Comparison of ENCODE assay signal across 8 mouse cellular contexts in genomic region chr4:46620330-46620729, GRCm38 (mm10). TPM values are rescaled to one million over a fixed set of nuclear protein-coding genes. Genes with fewer than 3 reads are reported as not detected.
A peak's percentile ranks its signal among the peaks of the same experiment; 100 is the strongest.
DNase-seq lines count a peak whose midpoint lies in the region; ATAC-seq and TF ChIP-seq lines count a peak whose summit lies in the region.

No protein-coding gene starts in this region.

- peak overlapping the region; percentile 61 for H3K4me3 ChIP-seq in ES-Bruce4 (ENCODE audit: low read depth, low read length)
- peak overlapping the region; percentile 45 for H3K4me3 ChIP-seq in embryonic facial prominence, embryonic 10.5 days
- H3K4me3 ChIP-seq in neural tube, embryonic 11.5 days (ENCODE audit: low read depth, low read length): 0 out of 2 replicates have a peak overlapping the region, but pooled peaks have one; percentile 5

- TF ChIP-seq POLR2A in ES-Bruce4 (IDR thresholded peaks at IDR 0.05; ENCODE audit: insufficient read depth, low read length): no peak

- ATAC-seq in frontal cortex, adult (ENCODE audit: low TSS enrichment): peak; percentile 16
- no peak for ATAC-seq in neural tube, embryonic 11.5 days (ENCODE audit: insufficient read depth, low FRiP score, low TSS enrichment)

- no peak overlapping the region for H3K27ac ChIP-seq in ES-Bruce4 (ENCODE audit: insufficient read depth, low read length)
- H3K27ac ChIP-seq in embryonic facial prominence, embryonic 10.5 days (replicated peaks): no peak overlapping the region; the same call in 1 of the 2 replicates
- no peak overlapping the region for H3K27ac ChIP-seq in neural tube, embryonic 11.5 days (ENCODE audit: low read depth, low read length)

- peak overlapping the region; percentile 8; the same call in 1 of the 2 replicates for H3K9ac ChIP-seq in ES-Bruce4 (ENCODE audit: low read depth, poor library complexity, severe bottlenecking)
- H3K9ac ChIP-seq in neural tube, embryonic 11.5 days (ENCODE audit: low read length): no peak overlapping the region

- no peak for TF ChIP-seq EP300 in ES-Bruce4 (IDR thresholded peaks at IDR 0.05; ENCODE audit: insufficient read depth, low read depth, low read length)

- intact Hi-C loops in gastrocnemius, postnatal 36 days (cut with DNase I): no loop called here

- no peak for DNase-seq in frontal cortex, adult 2 months (ENCODE audit: extremely low spot score in 1 of 2, low spot score in 1 of 2)
- peak; percentile 62 for DNase-seq in embryonic facial prominence, embryonic 10.5 days (ENCODE audit: low spot score)
- DNase-seq in kidney, postnatal 25 days: peak; percentile 31 to 56
- peak; percentile 40 for DNase-seq in neural tube, embryonic 11.5 days (ENCODE audit: low spot score)
- no peak for DNase-seq in spleen, adult 12 weeks (ENCODE audit: low spot score)
- DNase-seq in gastrocnemius, postnatal 36 days: no peak

- no peaks in the 10 kb centered on the region for H3K36me3 ChIP-seq in ES-Bruce4 (ENCODE audit: control insufficient read depth, insufficient read depth, low read length, poor library complexity, severe bottlenecking)
- no peaks in the 10 kb centered on the region for H3K36me3 ChIP-seq in embryonic facial prominence, embryonic 10.5 days (replicated peaks)
- H3K36me3 ChIP-seq in neural tube, embryonic 11.5 days (ENCODE audit: control insufficient read depth, insufficient read depth, low read length): no peaks in the 10 kb centered on the region

- H3K27me3 ChIP-seq in ES-Bruce4 (ENCODE audit: control insufficient read depth, insufficient read depth, low read length, poor library complexity, severe bottlenecking): no peaks in the 10 kb centered on the region
- H3K27me3 ChIP-seq in embryonic facial prominence, embryonic 10.5 days (replicated peaks; ENCODE audit: low read depth, poor library complexity, severe bottlenecking): peaks cover 26% of the 10 kb centered on the region
- no peaks in the 10 kb centered on the region for H3K27me3 ChIP-seq in neural tube, embryonic 11.5 days (ENCODE audit: control insufficient read depth, insufficient read depth, low read length)

- peaks cover 7% of the 10 kb centered on the region for H3K4me1 ChIP-seq in ES-Bruce4 (ENCODE audit: control insufficient read depth, insufficient read depth, low read length)
- peaks cover 15% of the 10 kb centered on the region for H3K4me1 ChIP-seq in embryonic facial prominence, embryonic 10.5 days
- H3K4me1 ChIP-seq in neural tube, embryonic 11.5 days (ENCODE audit: control insufficient read depth, insufficient read depth, low read length): no peaks in the 10 kb centered on the region

- 14% methylated on average over 23 of the region's 23 CpGs for WGBS in embryonic facial prominence, embryonic 10.5 days
- 7% methylated on average over 23 of the region's 23 CpGs for WGBS in neural tube, embryonic 11.5 days

- H3K9me3 ChIP-seq in ES-Bruce4 (replicated peaks; ENCODE audit: control insufficient read depth, insufficient read depth, low read length, poor library complexity, severe bottlenecking): no peaks in the 10 kb centered on the region
- no peaks in the 10 kb centered on the region for H3K9me3 ChIP-seq in embryonic facial prominence, embryonic 10.5 days
- no peaks in the 10 kb centered on the region for H3K9me3 ChIP-seq in neural tube, embryonic 11.5 days (ENCODE audit: control insufficient read depth, low read length)

- H3K4me2 ChIP-seq in neural tube, embryonic 11.5 days (ENCODE audit: low read depth): peak overlapping the region; percentile 25

- TF ChIP-seq CTCF in ES-Bruce4 (IDR thresholded peaks at IDR 0.05; ENCODE audit: low read depth, low read length): peak; percentile 90

RNA-seq across cellular contexts. Expression of gene Coro2a, which starts 18.3 kb away (rescaled TPM):
- polyA plus RNA-seq in frontal cortex, adult 2 months (2012; rRNA removed): 13.3 and 15.2 TPM in 2 replicates
- polyA plus RNA-seq in ES-Bruce4 (2011; ENCODE audit: insufficient read depth, insufficient read length, low read depth, missing spikeins): 13.1 and 14.6 TPM in 2 replicates
- 7.1 and 8.5 TPM in 2 replicates for polyA plus RNA-seq in embryonic facial prominence, embryonic 10.5 days (2016; fragmentation: Nextera tagmentation; extraction: Ambion mirVana)
- polyA plus RNA-seq in neural tube, embryonic 11.5 days (2014; fragmentation: Nextera tagmentation; extraction: Ambion mirVana): 6.9 and 8.8 TPM in 2 replicates
- under 1 TPM; 0.05 to 0.42 TPM for total RNA-seq in gastrocnemius, postnatal 36 days (2021)

RNA-seq across cellular contexts. Expression of gene Tbc1d2, which starts 29.7 kb away (rescaled TPM):
- 3.0 and 4.2 TPM in 2 replicates for polyA plus RNA-seq in frontal cortex, adult 2 months (2012; rRNA removed)
- 7.7 TPM in 2 replicates for polyA plus RNA-seq in ES-Bruce4 (2011; ENCODE audit: insufficient read depth, insufficient read length, low read depth, missing spikeins)
- polyA plus RNA-seq in embryonic facial prominence, embryonic 10.5 days (2016; fragmentation: Nextera tagmentation; extraction: Ambion mirVana): 2.3 TPM in 2 replicates
- polyA plus RNA-seq in neural tube, embryonic 11.5 days (2014; fragmentation: Nextera tagmentation; extraction: Ambion mirVana): 0.84 and 1.1 TPM in 2 replicates
- total RNA-seq in gastrocnemius, postnatal 36 days (2021): under 1 TPM; 0.72 to 0.77 TPM

Comparison
In these comparisons a context has a peak if more than half of its experiments do, and no peak if none do; other contexts are left out.
1. DNase-seq: peak in embryonic facial prominence, embryonic 10.5 days (single experiment), kidney, postnatal 25 days (2 of 2) and neural tube, embryonic 11.5 days (single experiment); none in frontal cortex, adult 2 months (0 of 2), spleen, adult 12 weeks (single experiment) and gastrocnemius, postnatal 36 days (0 of 2).
2. H3K4me3 ChIP-seq: peak in every context shown above with its lines; median percentile 61 in ES-Bruce4; 45 in embryonic facial prominence, embryonic 10.5 days; 5 in neural tube, embryonic 11.5 days.